Mouse (Mus musculus) neural tube, embryonic 14.5 days (tissue): ENCODE measurements around the gene Filip1. TPM values are rescaled to one million over a fixed set of nuclear protein-coding genes. Genes with fewer than 3 reads are reported as not detected.

Experiments
- ATAC-seq: fragments of 200-750 bp; cut with Nextera tagmentation; 2 replicates; pipeline ENCODE4 v1.8.0; 2017; ENCODE audit warnings: low read depth, mild to moderate bottlenecking, moderate TSS enrichment, moderate library complexity
- H3K27ac ChIP-seq: fragments of 300-500 bp; sonication (generic); 2 replicates; pipeline ENCODE4 v1.5.1; 2014; ENCODE audit warnings: low read depth, mild to moderate bottlenecking, control low read depth, low read length, moderate library complexity, mixed read lengths
- H3K27me3 ChIP-seq: fragments of 300-500 bp; sonication (generic); 2 replicates; pipeline ENCODE4 v1.6.1; 2014; ENCODE audit warnings: low read length; ENCODE audit not compliant: control insufficient read depth, insufficient read depth
- H3K36me3 ChIP-seq: fragments of 300-500 bp; sonication (generic); 2 replicates; pipeline ENCODE4 v1.6.1; 2014; ENCODE audit warnings: low read length, mixed read lengths; ENCODE audit not compliant: control insufficient read depth, insufficient read depth
- H3K4me1 ChIP-seq: fragments of 300-500 bp; sonication (generic); 2 replicates; pipeline ENCODE4 v1.6.1; 2014; ENCODE audit warnings: low read length; ENCODE audit not compliant: control insufficient read depth, insufficient read depth
- H3K4me2 ChIP-seq: fragments of 300-500 bp; sonication (generic); 2 replicates; pipeline ENCODE4 v1.6.1; 2014; ENCODE audit warnings: mild to moderate bottlenecking, low read depth, low read length, control low read depth
- H3K4me3 ChIP-seq: fragments of 300-500 bp; sonication (generic); 2 replicates; pipeline ENCODE4 v1.5.1; 2014; ENCODE audit warnings: low read depth, low read length, control low read depth, mixed read lengths
- H3K9ac ChIP-seq: fragments of 300-500 bp; sonication (generic); replicated peaks from 2 replicates; pipeline ENCODE4 v1.6.1; 2014; ENCODE audit warnings: low read depth, mild to moderate bottlenecking, control low read depth, low read length, mixed read lengths
- H3K9me3 ChIP-seq: fragments of 300-500 bp; sonication (generic); 2 replicates; pipeline ENCODE4 v1.6.1; 2016; ENCODE audit warnings: low read length; ENCODE audit not compliant: control insufficient read depth
- WGBS: fragments of 180-500 bp; shearing (Covaris S2); extraction: QIAGEN DNeasy Blood & Tissue Kit; methylation state at CpG from one replicate; pipeline ENCODE4 v1.1.7; 2014; 5-methylcytosine and 5-hydroxymethylcytosine counted together
- polyA plus RNA-seq: library from polyadenylated mRNA; unstranded; fragments of >200 nt; fragmentation: Nextera tagmentation; extraction: Ambion mirVana; gene quantifications from 2 replicates; pipeline ENCODE4 v1.2.1, GENCODE M21; 2014

The Filip1 gene
- polyA plus RNA-seq, 1 experiment from 2014 or later, result 1.5 TPM

DNA sequence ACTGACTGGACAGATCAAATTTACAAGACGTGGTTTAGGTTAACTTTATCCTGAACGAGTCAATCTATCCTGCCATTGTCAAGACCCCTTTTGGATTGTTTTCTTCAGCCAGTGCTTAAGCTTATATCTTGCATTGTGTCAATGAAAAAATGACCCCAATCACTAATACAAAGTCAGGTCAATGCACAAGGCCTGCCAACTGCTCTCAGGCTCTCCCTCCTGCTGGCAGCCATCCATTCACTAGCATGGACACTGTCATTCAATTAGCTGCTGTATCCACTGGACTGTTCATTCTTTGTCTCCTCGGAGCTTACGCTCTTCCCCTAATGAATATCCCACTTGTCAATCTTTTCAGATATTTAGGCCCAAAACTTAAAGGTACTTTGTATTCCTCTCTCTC, 189.2 kb downstream of the Filip1 start:
- no peak overlapping the region for H3K27ac ChIP-seq
- H3K9me3 ChIP-seq, result no peaks in the 10 kb centered on the region
- no peaks in the 10 kb centered on the region for H3K27me3 ChIP-seq
- H3K4me1 ChIP-seq, result no peaks in the 10 kb centered on the region
- WGBS, result 18% methylated on average over 4 of the region's 4 CpGs
- H3K4me2 ChIP-seq, result no peak overlapping the region
- H3K36me3 ChIP-seq, result no peaks in the 10 kb centered on the region
- ATAC-seq, result no peak
- H3K4me3 ChIP-seq, result no peak overlapping the region
- no peak overlapping the region for H3K9ac ChIP-seq

DNA sequence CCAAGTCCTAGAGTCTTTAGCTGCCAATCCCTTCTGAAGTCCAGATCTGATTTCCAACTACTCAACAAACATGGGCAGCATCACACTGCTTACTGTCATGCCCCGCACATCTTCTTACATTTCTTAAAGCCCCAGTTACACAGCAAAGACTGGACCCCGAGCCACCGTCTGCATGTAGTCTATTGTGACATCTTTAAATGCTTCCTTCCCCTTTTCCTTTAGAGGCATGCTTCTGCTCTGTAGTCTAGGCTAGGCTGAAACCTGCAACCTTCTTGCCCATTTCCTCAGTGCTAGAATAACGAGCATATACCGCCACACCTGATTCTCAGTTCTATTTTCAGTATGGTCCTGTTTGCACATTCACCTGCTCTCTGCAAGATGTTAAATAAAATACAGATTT, 196.2 kb downstream of the Filip1 start:
- no peak overlapping the region for H3K27ac ChIP-seq
- H3K4me2 ChIP-seq, result no peak overlapping the region
- H3K36me3 ChIP-seq, result no peaks in the 10 kb centered on the region
- H3K4me3 ChIP-seq, result no peak overlapping the region
- WGBS, result 93% methylated on average over 5 of the region's 5 CpGs
- no peaks in the 10 kb centered on the region for H3K4me1 ChIP-seq
- ATAC-seq, result no peak
- H3K9ac ChIP-seq, result no peak overlapping the region
- no peaks in the 10 kb centered on the region for H3K27me3 ChIP-seq
- H3K9me3 ChIP-seq, result no peaks in the 10 kb centered on the region

DNA sequence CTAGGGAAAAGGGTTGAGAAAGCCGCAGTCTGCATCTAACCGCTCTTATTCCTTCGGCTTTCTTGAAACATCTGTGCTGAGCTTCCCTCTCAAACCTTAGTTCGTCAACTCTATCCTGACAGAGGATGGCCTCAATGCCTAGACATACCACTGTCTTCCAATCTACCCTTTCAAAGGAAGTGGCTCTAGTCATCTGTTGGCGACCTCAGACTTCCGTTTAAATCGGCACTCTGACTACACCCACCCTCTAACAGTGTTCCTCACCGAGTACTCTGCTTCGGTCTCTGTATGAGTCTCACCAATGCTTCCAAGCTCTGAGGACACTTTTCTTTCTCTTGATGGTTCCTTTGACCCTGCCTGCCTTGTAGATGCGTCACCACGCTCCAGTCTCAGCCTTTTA, 196.6 kb downstream of the Filip1 start:
- H3K9ac ChIP-seq, result no peak overlapping the region
- WGBS, result 95% methylated on average over 11 of the region's 11 CpGs
- H3K9me3 ChIP-seq, result no peaks in the 10 kb centered on the region
- no peaks in the 10 kb centered on the region for H3K4me1 ChIP-seq
- no peak overlapping the region for H3K27ac ChIP-seq
- H3K36me3 ChIP-seq, result no peaks in the 10 kb centered on the region
- no peaks in the 10 kb centered on the region for H3K27me3 ChIP-seq
- H3K4me2 ChIP-seq, result no peak overlapping the region
- ATAC-seq, result no peak
- H3K4me3 ChIP-seq, result no peak overlapping the region

DNA sequence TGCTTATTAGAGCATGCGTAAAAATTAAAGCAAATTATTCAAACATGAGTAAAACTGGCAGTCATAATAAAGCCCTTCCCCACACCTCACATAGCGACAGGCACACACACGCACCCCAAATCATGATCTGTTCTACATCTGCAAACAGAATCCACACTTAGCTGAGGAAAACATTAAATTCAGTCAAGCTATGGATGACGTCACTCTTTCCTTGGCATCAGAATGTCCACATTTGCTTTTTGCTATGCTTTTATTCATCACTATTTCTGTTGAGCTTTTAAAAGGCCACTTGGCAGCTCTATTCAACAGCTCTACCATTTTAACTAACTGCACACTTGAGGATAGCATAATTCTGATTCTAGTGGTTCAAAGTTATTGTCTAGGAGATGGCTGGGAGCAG, 198.1 kb downstream of the Filip1 start:
- ATAC-seq, result no peak
- Histone ChIP-seq H3K4me2 (no peak overlapping the region), H3K9me3 (no peaks in the 10 kb centered on the region), H3K9ac (no peak overlapping the region), H3K27me3 (no peaks in the 10 kb centered on the region), H3K36me3 (no peaks in the 10 kb centered on the region), H3K4me1 (no peaks in the 10 kb centered on the region), H3K4me3 (no peak overlapping the region), H3K27ac (no peak overlapping the region)
- WGBS, result 89% methylated on average over 4 of the region's 4 CpGs

DNA sequence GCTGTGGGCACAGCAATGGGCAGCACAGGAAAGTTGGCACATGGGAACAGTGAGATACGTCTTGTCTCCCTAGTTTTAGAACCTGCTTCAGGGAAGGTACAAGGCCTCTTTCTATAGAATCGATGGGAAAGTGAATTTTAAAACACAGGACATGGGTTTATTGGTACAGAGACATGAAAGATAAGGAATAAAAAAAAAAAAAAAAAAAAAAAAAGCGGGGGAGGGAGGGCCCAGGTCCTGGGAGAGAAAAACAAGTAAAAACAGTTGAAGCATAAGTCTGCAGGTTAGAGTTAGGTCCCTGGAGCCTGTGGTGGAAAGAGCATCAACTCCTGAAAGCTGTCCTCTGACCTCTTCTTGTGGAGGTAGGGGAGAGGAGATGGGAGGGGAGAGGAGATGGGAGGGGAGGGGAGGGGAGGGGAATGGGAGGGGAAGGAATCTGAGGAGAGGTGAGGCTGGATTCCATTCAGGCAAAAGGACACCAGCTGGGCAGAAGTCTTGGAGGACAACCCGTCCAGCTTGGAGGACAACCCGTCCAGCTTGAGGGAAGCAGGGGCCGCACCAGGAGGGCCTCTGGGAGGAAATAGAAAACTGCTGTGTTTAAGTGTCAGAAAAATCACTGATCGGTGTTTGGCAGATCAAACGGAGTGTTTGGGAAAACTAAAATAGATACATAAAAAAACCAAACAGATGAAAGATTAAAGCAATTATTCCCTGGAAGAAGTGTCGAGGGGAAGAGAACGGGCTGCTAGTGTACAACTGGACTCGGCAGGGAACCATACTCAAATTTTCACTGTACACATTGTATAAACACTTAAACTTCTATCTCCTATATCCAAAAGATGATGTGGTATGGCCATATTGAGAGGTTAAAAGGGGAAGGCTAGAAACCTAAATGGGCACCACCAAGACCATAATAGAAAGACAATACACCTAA, 201.4 kb downstream of the Filip1 start:
- Histone ChIP-seq H3K4me1 (no peaks in the 10 kb centered on the region), H3K4me3 (no peak overlapping the region), H3K36me3 (no peaks in the 10 kb centered on the region), H3K9ac (no peak overlapping the region), H3K4me2 (no peak overlapping the region), H3K9me3 (no peaks in the 10 kb centered on the region), H3K27ac (no peak overlapping the region), H3K27me3 (no peaks in the 10 kb centered on the region)
- no peak for ATAC-seq
- WGBS, result 83% methylated on average over 10 of the region's 11 CpGs

DNA sequence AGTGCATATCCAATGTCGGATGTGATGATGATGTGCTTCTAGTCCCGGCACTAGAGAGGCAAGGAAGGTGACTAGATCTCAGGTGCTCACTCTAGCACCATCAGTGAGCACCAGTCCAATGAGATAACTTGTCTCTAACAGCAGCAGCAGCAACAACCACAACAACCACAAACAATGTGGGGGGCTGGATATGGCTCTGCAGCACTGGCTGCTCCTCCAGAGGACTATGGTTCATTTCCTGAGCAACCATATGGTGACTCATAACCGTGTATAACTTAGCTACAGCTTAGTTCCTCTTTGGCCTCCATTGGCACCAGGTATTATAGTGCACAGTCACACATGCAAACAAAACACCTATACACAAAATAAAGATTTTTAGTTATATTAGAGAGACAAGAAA, 202.1 kb downstream of the Filip1 start:
- WGBS, result 85% methylated on average over 3 of the region's 3 CpGs
- ATAC-seq, result no peak
- no peaks in the 10 kb centered on the region for H3K27me3 ChIP-seq

DNA sequence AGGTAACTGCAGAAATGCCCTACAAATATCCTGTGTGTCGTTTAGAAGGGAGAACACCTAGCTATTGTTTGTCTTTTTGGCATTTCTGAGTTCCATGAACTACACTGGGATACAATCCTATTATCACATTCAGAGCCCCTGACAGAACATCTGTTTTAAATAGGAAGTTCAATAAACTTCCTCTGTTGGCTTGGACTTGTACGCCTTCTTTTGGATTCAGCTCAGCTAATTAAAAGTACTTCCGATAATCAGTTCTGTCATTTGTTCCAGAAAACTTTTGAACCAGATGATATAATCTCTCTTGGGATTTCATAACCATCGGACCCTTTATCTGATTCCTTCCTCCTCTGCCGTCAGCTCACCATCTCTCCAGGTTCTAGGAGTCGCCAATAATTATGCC, 203.2 kb downstream of the Filip1 start:
- no peaks in the 10 kb centered on the region for H3K27me3 ChIP-seq
- no peak overlapping the region for H3K27ac ChIP-seq
- H3K9me3 ChIP-seq, result no peaks in the 10 kb centered on the region
- H3K9ac ChIP-seq, result no peak overlapping the region
- H3K4me1 ChIP-seq, result no peaks in the 10 kb centered on the region
- whole genome bisulfite sequencing, result 78% methylated on average over 6 of the region's 6 CpGs
- H3K4me3 ChIP-seq, result no peak overlapping the region
- no peaks in the 10 kb centered on the region for H3K36me3 ChIP-seq
- no peak overlapping the region for H3K4me2 ChIP-seq
- ATAC-seq, result no peak

More for the DNA sequence above, 202.1 kb downstream of the Filip1 start:
- no peak overlapping the region for H3K27ac ChIP-seq
- H3K4me1 ChIP-seq, result no peaks in the 10 kb centered on the region
- no peak overlapping the region for H3K9ac ChIP-seq
- no peaks in the 10 kb centered on the region for H3K36me3 ChIP-seq
- H3K4me2 ChIP-seq, result no peak overlapping the region
- no peaks in the 10 kb centered on the region for H3K9me3 ChIP-seq
- H3K4me3 ChIP-seq, result no peak overlapping the region

DNA sequence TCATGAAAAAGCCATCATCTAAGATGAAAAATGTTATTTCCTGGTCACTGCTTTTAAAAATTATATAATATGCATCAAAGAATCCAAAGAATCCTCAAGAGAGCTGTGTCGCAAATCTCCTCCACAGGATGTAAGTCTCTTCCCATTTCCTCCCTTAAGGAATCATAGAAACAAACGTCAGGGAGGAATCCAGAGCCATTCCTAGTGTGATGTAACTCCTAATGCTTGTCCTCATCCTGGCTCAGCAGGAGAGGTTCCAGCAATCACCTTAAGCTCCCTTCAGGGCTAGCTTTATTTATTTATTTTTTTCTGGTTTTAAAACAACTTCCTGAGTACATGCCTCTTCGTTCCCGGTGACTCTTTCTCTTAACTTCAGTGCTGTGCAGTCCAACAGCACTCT, 205.5 kb downstream of the Filip1 start:
- H3K9me3 ChIP-seq, result no peaks in the 10 kb centered on the region
- H3K36me3 ChIP-seq, result no peaks in the 10 kb centered on the region
- H3K9ac ChIP-seq, result no peak overlapping the region
- H3K27me3 ChIP-seq, result no peaks in the 10 kb centered on the region
- ATAC-seq, result no peak
- H3K4me3 ChIP-seq, result no peak overlapping the region
- no peaks in the 10 kb centered on the region for H3K4me1 ChIP-seq
- no peak overlapping the region for H3K4me2 ChIP-seq
- no peak overlapping the region for H3K27ac ChIP-seq
- 63% methylated on average over 4 of the region's 4 CpGs for WGBS

DNA sequence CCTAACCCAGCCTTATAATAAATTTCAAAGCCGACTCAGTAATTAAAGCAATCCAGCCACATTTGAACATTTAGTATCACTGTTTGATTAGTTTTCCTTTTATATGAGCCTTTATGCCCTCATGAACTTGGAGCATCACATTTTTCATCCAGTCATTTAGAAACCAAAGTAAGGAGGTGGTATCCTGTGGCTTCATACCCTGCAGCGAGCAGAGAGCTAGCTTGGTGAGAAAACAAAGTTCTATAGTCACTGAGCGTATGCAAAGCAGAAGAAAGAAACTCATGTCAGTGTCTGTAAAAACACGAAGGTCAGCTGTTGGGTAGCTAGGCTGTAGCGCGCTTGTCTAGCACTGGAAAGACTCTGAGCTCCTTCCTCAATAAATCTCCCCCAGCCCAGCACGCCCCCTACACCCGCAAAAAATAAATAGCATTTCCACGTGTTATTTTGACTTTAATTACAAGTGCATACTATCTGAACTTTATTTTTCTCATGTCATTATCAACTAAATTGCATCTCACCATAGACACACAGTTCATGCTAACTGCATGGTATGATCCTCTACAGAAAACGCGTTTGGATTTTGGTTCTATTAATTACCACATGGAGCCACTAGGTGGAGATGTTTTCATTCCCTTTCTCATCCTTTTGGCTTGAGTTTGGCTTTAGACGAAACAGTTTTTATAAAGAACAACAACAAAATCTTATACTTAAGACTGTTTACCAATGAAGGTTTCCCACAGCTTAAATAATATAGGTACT, 206.2 kb downstream of the Filip1 start:
- Histone ChIP-seq H3K27me3 (no peaks in the 10 kb centered on the region), H3K27ac (no peak overlapping the region), H3K36me3 (no peaks in the 10 kb centered on the region), H3K4me2 (no peak overlapping the region), H3K4me1 (no peaks in the 10 kb centered on the region), H3K9ac (no peak overlapping the region), H3K9me3 (no peaks in the 10 kb centered on the region), H3K4me3 (no peak overlapping the region)
- WGBS, result 43% methylated on average over 12 of the region's 12 CpGs
- ATAC-seq, result peak; percentile 46
